Mouse (Mus musculus) heart, adult 11 months (tissue): Measurements from ENCODE around the gene Dcaf5.

Source experiments
- DNase-seq: peaks from one replicate; pipeline ENCODE4 v3.0.0; 2022

Dcaf5 gene

DNA sequence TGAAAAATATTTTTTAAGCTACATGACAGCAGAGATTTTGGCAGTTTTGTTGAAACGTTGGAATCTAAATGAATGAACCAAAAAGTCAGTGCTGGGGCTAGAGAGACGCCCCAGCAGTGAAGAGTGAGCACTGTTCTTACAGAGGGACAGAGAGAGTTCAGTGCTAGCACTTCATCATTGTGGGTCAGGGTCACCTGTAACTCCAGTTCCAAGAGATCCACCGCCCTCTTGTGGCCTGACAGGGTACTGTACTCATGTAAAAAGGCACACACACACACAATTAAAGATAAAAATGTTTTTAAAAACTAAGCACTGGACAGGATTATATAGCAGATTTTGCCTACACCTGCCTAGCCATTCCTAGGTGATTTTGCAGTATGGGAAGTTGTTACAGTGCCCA, 29.8 kb downstream of the Dcaf5 start:
- DNase-seq: peak; percentile 81

DNA sequence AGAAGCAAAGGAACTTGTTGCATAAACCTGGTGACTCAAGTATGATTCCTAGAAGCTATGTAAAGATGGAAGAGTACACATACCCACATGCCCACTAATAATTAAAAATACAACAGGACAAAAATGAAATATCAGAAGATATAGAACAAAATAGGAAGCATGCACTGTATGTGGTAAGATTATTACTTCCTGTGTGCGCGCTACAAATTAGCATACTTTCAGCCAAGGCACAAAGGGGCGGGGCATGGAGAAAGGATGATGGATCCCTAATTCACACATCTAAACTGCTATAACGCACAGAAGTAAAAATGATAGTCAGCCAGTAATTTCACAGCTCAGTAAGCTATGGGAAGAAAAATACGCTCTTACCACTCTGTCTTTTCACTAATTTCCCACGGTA, 32.3 kb downstream of the Dcaf5 start:
- DNase-seq: no peak

GRCm38 (mm10) chr12:80399147-80399546, 37.3 kb downstream of the Dcaf5 start:
- no peak for DNase-seq

DNA sequence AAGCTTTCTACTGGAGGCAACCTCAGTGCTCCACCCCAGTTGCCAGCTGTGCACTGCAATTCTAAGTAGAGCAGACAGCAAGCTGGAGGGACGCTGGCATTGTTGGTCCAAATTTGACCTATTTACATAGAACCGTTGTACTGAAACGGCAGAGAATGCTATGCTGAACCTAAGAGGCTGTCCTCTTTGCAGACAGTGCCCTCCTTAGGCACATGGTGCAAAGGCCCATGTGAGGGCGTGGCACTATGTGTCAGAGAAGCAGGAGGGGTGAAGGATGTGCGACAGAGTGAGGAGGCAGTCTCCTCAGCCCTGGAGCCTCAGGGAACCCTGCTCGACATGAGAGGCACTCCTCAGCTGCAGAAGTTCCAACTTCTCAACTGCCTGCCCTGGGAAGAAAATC, 40.0 kb downstream of the Dcaf5 start:
- peak; percentile 65 for DNase-seq

GRCm38 (mm10) chr12:80395270-80395669, 41.1 kb downstream of the Dcaf5 start:
- peak; percentile 72 for DNase-seq

DNA sequence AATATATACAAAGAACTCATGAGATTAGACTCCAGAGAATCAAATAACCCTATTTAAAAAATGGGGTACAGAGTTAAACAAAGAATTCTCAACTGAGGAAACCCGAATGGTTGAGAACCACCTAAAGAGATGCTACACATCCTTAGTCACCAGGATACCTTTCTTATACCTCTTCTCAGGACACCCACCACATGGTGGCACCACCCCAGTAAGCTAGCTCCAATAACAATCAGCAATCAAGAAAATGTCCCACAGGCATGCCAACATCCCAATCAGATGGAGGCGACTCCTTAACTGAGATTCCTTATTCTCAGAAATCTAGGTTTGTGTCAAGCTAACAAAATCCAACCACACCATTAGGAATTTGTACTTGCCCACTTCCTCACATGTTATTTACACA, 42.4 kb downstream of the Dcaf5 start:
- peak; percentile 61 for DNase-seq

DNA sequence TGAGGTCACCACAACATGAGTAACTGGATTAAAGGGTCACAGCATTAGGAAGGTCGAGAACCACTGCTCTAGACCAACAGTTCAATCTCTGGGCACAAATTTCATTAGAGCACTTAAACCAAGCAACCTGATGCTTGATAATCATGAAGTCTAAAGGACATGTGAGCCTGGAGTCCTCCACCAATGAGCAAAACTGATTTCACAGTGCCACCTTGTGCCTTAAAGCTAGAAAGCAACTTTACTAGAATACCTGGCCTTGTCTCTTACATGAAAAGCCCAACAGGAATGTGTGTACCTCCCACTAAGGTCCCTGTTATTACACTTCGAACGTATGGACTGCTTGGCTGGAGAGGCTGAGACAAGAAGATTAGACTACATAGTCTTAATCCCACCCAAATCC, 47.0 kb downstream of the Dcaf5 start:
- no peak for DNase-seq

- peak; percentile 34 for DNase-seq
Observed at GRCm38 (mm10) chr12:80387326-80387725, 49.1 kb downstream of the Dcaf5 start.

GRCm38 (mm10) chr12:80385361-80385760, 51.0 kb downstream of the Dcaf5 start:
- peak; percentile 39 for DNase-seq

GRCm38 (mm10) chr12:80383478-80383877, 52.9 kb downstream of the Dcaf5 start:
- peak; percentile 84 for DNase-seq

GRCm38 (mm10) chr12:80382794-80383193, 53.6 kb downstream of the Dcaf5 start:
- DNase-seq: peak; percentile 95

DNA sequence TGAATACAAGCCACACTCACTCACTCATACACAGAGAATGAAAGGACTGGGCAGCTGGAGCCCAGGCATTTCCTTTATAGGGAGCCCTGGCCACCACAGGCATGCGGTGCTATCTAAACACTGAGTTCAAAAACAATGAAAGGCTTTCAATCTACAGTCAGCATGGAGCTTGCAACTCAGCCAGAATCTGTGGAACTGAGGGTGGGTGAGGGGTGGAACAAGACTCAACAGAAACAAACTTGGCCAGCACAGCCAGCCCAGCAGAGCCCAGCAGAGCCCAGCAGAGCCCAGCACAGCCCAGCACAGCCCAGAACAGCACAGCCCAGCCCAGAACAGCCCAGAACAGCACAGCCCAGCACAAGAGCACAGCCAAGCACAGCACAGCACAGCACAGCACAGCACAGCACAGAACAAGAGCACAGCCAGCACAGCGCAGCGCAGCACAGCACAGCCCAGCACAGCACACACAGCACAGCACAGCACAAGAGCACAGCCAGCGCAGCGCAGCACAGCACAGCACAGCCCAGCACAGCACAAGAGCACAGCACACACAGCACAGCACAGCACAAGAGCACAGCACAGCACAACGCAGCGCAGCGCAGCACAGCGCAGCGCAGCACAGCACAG, 56.5 kb downstream of the Dcaf5 start:
- no peak for DNase-seq

DNA sequence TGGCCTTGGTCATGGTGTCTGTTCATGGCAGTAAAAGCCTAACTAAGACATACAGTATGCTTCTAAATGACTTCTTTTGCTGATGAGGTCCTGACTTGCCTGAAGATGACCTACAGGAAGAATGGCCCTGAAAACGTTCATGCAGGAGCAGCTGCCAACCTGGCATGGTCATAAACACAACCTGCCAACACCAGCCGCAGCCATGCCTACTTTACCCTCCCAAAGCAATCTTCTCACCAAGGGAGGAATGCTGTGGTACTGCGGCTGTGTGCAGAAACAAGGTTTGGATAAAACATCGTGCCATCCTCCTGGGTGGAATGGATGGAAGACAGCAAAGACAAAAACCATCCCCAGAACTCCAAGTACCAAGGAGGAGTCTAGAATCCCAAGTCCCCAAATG, 57.0 kb downstream of the Dcaf5 start:
- peak; percentile 92 for DNase-seq

DNA sequence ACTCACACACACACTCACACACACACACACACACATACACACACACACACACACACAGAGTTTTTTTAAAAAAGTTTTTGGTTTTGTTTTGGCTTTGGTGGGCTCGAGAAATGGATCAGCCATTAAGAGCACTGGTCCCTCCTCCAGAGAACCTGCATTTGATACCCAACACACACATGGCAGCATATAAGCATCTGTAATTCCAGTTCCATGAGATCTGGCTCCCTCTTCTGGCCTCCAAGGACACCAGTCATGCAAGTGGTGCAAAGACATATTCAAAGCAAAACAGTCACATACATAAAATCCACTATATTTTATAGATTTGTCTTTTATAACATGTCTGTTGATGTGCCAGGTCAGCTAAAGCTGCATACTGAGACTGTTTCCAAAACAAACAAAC, 58.8 kb downstream of the Dcaf5 start:
- peak; percentile 79 for DNase-seq

DNA sequence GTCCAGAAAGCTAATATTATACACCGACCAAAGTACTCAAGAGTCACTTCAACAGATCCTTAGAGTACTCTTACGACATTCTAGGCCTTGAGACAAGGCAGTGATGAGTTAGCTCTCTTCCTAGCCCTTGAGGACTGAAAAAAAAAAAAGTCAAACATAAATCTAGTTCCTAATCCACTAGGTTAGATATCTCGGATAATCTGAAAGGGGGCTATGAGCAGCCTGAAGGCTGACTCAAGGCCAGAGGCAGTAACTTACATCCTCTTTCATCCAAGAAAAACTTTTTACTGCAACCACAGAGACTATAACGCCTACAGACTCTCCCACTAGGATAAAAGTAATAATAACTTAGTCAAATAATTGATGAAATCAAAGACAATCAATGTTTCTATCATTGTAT, 60.7 kb downstream of the Dcaf5 start:
- DNase-seq: peak; percentile 1

GRCm38 (mm10) chr12:80374736-80375135, 61.7 kb downstream of the Dcaf5 start:
- DNase-seq: peak; percentile 73

- peak; percentile 53 for DNase-seq
Observed at GRCm38 (mm10) chr12:80372946-80373345, 63.5 kb downstream of the Dcaf5 start.

- DNase-seq: peak; percentile 61
Observed at GRCm38 (mm10) chr12:80367227-80367626, 69.2 kb downstream of the Dcaf5 start.

DNA sequence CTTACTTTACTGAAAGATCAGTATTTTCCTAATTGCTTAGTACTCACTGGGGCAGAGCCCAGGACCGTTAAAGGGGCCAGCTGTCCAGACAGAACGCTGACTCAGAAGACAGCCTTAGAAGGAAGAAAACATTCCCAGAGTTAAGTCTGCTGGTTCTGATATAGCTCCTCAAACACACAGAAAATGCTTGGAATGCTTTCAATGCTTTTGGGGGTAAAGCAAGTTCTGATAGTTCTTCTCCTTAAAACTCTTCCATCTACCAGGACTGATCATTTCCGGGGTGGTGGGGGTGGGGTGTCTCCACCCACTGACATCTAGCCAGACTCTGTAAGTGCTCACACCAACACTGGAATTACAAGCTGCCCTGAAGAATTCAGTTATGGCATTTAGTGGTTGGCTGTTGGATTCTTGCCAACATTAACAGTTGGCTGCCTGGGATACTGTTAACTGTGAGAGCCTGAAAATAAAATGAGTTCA, 70.4 kb downstream of the Dcaf5 start:
- DNase-seq: peak; percentile 90

GRCm38 (mm10) chr12:80365345-80365744, 71.1 kb downstream of the Dcaf5 start:
- peak; percentile 80 for DNase-seq

GRCm38 (mm10) chr12:80361655-80362054, 74.7 kb downstream of the Dcaf5 start:
- DNase-seq: no peak

DNA sequence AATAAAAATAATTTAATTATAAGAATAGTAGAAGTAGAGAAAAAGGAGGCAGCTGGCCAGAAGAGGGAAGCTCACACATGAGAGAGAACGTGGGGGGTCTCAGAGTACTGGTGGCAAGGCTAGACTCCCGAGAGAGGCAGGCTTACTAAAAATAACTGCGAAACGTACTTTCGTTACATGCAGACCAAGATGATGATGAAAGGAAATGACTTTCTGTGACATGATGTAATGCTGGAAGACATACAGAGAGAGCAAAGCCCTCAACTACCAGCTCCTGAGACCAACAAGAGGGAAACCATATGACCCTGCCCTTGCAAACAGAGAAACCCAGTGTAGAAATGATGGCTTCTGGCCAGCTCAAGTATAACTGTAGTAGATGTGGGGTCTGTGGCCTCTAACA, 76.1 kb downstream of the Dcaf5 start:
- DNase-seq: peak; percentile 72

DNA sequence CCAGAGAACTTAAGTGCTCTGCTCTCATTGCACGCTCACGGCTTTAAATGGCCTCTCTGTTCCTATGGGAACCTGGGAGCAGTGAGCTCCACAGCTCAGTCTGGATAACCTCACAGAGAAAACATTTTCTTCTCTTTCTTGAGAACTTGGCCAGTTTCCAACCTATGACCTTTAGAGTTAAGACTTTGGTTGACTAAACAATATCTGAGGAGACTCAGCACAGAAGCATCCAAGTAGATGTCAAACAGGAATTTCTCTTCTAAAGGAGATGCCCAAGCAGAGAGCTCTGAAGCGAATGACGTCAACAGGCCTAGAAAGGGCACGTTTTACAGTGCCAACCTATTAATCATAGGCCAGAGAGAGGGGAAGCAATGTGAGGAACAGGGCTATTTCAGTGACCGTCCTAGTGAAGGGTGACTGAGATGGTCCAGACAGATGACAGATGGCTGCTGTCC, 91.6 kb downstream of the Dcaf5 start:
- peak; percentile 89 for DNase-seq

DNA sequence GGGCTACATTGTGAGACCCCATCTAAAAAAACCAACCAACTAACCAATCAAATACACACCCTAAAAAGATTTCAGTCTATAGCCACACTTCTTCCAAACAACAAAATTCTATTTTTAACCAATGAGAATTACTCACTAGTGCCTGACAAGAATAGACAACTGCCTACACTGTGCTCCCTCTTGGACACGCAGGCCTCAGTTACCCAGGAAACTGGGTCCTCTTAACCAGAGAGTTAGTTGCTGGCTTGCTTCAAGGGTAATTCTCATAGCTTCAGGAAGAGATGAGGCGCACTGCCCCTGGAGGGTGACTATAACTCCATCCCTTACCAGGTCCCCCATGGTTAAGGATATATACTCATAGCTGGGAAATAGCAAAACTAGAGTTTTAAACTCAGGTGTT, 95.5 kb downstream of the Dcaf5 start:
- no peak for DNase-seq

DNA sequence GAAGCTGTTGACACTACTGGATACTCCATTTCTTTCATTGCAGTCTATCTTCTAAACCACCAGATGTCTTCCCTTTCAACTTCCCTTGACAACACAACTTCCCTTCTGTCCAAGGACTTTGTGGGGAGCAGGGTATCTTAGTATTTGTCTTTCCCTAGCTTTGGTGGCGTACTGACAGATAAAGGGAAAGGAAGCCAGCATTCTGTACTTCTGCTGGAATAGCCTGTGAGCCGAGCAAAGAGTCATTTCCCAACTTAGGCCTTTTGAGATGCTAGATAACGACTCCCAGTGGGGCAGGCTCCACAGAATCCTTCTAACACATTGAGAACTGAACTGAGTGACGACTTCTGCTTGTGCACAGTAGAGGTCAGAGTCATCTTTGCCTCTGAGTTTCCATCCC, 102.2 kb downstream of the Dcaf5 start:
- peak; percentile 95 for DNase-seq
